Mouse (Mus musculus): ENCODE data around the gene Trmt112. TPM values are rescaled to one million over a fixed set of nuclear protein-coding genes. Genes with fewer than 3 reads are reported as not detected.

Gene Trmt112
- polyA plus RNA-seq, 2 experiments from 2014 or later = 214 to 232 TPM

DNA sequence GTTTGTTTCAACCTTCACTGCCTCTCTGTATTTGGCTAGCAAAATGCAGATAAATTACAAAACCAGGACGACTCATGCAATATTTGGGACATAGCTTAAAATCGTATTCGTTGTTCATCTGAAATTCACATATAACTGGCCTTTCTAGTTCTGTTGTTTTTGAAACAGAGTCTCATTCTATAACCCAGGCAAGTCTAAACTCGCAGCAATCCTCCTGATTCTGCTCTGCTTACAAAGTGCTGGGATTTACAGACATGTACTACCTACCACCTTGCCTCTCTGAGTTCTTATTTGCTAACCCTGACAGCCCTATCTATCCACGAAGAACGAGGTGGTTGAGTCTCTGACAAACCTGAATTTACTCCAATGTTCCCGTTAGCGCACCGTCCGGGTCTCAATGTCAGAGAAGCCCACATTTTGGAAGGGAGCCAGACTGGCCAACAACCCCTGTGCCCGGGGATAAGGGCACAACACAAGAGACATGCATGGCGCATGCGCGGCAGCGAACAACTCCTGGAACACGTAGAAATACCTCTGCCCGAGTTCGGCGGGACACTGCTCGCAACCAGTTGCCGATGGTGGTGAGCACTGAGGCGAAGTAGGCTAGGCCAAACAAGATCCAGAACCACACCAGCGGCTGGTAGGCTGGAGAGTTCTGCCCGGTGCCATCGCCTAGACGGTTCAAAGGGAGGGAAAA is 17.2 kb downstream of the Trmt112 start:
- ATAC-seq = no peak

DNA sequence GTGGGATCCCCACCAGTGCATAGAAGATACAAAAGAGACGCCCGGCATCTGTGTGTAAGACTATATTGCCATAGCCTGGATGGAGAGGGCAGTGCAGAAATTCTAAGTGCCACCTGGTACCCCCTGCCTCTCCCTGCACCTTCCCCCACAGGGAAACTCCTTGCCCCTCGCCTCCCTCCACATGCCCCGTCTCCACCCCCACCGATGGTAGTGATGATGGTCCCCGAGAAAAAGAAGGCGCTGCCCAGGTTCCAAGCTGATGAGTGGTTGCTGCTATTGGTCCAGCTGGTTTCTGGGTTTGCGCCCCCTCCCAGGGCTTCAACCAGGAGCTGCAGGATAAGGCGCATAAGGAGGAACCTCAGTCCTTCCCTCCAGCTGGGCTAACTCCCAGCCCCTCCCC is 18.6 kb downstream of the Trmt112 start:
- ATAC-seq = no peak

- ATAC-seq = no peak
Observed at GRCm38 (mm10) chr19:6931002-6931401, 21.5 kb downstream of the Trmt112 start.

DNA sequence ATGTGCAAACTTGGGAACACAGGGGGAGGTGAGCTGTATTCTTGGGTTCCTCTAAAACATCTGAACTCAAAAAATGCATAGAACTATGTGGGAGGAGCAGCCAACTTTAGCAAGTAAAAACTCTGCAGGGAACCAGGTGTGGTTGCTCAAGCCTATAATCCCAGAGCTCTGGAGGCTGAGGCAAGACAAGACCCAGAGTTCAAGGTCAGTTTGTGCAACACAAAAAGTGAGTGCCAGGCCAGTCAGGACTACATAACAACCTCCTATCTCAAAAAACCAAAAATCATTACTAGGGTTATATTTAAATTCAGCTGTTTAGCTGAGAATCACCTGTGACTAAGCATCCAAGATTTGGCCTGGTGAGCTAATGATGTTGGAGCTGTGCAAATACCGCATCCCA is 22.5 kb downstream of the Trmt112 start:
- ATAC-seq = no peak

- ATAC-seq = no peak
Observed at GRCm38 (mm10) chr19:6933102-6933435, 23.6 kb downstream of the Trmt112 start.

- no peak for ATAC-seq
Observed at GRCm38 (mm10) chr19:6933436-6934194, 24.1 kb downstream of the Trmt112 start.

DNA sequence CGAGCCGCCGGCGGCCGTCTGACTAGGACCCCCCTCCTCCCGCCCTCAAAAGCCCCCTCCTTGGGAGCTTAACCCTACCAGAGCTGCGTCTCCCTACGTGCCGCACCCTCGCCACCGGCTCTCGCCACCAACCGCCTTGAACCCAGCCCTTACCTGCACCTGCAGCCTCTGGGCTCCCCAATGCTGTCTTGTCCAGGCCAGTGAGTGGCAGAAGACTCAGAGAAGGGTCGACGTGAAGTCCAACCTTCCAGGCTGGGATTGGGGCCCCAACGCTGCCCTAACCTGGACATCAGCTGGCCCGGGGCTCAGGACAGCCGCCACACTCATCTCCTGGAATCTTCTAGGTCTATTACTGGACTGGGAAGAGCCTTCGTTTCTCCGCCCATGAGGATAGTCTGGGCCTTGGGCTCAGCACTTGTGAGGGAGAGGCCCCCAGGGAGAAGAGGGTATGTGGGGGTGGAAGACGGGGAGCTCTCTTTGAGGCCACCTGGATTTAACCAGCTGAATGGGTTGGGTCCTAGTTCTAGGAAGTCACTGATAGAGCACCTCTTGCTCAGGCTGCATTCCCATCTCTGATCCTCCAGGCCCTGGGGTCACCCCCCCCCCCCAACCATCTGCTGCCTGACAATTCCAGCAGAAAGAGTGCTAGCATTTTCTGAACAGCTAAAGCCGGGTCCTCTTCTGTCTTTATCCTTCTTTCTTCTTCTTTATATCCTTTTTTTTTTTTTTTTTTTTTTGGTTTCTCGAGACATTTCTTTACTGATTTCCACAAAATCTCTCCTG is 24.9 kb downstream of the Trmt112 start, which contains the start of gene Kcnk4:
Kcnk4 (minus strand) TSS at position 321 of the 783 bp plus-strand sequence.
- no peak for ATAC-seq

DNA sequence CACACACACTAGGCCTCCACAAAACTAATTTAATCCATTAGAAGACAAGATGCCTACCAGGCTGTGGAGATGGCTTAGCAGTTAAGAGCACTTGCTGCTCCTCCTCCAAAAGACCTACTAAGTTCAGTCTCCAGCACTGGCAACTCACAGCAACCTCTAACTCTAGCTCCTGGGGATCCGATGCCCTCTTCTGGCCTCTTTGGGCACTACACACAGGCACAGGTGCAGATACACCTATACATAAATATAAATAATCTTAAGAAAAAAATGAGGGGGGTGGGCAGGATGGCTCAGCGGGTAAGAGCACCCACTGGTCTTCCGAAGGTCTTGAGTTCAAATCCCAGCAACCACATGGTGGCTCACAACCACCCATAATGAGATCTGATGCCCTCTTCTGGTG is 26.8 kb downstream of the Trmt112 start:
- no peak for ATAC-seq

DNA sequence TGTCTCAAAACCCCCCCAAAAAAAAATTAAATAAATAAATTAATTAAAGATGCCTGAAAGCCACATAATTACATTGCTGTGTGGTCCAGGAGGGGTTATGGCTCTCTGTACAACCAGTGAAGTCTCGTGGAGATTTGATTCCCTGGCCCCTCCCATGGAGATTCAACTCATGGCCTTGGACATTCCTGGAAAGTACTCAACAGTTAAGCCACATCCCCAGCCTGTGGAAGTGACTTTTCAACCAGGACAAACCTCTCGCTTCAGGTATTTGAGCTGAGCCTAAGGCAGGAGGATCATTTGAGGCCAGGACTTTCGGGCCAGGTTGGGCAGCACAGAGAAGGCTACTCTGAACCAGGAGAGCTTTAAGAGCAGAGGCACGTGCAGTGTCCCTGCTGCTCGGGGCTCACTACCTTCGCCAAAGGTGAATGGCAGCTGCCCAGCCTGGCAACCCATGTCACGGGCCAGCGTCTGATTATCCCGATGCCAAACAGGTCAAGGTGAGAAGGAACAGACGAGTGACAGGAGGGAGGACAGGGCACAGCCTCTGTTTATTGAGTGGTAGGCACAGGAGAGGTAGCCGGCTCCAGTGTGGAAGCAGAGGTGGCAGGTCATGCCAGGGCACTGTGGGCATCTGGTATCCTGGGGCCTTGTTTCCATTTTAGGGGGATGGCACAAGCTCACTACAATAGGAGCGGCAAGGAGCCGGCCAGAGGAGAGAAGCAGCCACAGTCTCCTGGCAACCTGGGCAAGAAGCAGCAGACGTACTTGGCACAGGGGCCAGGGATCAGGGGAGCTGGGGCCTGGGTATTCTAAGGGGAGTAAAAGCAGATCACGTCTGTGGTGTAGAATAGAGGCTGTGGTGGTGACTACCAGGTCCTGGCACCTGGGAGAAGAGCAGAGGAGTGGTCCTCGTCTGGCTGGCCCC is 28.3 kb downstream of the Trmt112 start:
- ATAC-seq = no peak

- no peak for ATAC-seq
Observed at GRCm38 (mm10) chr19:6939106-6940002, 29.9 kb downstream of the Trmt112 start.

DNA sequence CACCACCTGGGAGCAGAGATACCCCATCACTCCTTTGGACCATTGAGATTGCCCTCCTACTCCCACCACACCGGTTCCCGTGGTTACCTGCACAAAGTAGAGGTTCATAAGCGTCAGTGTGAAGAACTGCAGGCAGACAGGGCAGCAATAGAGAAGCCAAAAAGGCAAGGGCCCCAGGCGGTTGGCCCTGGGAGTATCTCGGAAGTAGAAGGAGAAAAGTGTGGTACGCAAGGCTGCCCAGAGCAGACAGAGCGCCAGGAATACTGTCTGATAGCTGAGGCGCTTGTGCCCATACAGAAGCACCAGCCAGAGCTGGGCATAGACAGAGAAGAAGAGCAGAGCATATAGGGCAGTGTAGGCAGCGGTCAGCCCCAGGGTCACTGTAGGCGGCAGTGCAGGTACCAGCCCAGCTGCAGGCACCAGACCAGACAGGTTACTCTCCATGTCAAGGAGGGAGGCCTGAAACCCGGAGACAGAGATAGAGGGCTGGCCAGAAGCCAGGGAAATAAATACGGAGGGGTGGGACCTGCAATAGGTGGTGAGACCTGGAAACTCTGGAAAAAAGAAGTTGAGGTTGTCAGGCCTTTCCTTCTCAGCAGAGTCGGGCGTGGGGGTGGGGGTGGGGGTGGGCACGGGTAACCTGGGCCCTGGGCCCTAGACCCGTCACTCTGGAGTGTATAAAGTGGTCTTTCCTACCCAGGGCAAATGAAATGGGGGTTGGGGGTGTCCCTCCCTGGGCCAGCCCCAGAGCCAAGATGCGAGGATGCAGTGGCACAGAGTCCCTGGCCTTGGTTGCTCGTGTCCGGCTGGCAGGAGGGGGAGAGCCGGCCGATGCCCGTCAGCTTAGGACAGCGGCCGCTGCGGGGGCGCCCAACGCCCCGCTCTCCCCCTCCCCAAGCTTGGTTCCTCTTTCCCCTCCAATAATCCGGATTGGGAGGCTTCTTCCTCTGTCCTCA is 31.2 kb downstream of the Trmt112 start:
- no peak for ATAC-seq

DNA sequence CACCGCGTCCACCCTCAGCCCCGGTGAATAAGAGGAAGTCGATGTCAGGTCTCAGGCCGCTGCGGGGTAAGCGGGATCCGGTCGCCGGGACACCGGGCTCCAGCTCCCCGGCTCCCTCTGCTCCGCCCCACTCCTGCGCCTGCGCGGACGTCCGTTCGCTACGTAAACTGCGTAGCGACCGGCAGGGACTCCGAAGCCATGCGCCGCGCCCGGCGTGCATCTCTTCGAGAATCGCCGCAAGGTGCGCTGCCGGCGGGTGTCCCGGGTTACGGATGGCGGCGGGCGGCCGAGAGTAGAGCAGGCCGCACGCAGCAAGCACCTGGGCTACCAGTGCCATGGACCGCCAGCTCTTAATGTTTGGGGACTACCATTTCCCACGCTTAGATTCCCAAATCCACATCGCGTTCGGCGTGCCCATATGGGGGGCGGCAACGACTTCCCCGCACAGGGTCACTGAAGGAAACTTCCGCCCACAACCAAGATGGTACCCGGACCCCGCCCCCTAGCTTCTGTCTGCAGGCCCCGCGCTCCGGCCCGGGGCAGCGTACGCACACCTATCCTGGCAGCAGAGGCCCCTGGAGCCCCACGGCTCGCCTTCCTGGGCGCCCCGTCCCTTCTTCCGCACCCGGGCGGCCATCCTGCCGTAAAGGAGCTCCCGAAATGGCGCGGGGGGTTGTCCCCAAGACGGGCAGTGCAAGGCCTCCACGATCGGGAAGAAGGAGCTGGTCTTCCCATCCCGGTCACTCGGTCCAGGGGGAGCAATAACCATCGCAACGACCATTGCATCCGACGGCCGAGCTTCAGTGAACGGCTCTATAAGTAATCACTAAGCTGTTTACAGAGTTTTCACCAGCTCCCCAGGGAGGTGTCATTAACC is 32.1 kb downstream of the Trmt112 start, which contains the start of gene Bad:
Bad (plus strand) TSS at position 490 of the 877 bp plus-strand sequence.
- peak; percentile 72 for ATAC-seq

DNA sequence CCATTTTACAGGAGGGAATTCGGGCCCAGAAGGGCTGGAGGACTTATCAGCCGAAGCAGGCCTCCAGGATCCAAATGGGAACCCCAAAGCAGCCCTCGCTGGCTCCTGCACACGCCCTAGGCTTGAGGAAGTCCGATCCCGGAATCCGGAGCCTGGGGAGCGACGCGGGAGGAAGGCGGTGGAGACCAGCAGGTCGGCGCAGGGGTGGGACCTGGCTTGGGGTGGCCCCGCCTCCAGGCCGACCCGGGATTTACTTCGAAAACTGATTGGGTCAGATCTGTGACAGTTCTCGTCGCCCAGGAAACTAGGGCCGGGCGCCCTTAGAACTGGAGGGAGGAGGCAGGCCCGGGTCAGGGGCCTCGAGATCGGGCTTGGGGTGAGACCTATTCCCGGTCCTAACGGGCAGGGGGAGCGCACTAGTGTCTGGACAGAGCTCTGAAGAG is 32.8 kb downstream of the Trmt112 start, which contains the start of gene Gpr137:
Gpr137 (minus strand) TSS at position 232 of the 443 bp plus-strand sequence.
- ATAC-seq = peak; percentile 87

DNA sequence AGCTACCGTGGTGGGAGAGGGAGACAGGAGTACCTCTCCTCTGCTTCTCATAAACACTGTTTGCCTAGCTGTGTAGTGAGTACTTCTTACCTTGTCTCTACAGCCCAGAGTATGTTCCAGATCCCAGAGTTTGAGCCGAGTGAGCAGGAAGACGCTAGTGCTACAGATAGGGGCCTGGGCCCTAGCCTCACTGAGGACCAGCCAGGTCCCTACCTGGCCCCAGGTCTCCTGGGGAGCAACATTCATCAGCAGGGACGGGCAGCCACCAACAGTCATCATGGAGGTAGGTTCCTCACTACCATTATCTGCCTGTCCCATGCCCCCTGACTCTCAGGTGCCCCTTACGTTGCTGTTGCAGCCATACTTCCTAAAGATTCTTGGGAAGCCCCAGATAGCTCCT is 33.3 kb downstream of the Trmt112 start:
- no peak for ATAC-seq

DNA sequence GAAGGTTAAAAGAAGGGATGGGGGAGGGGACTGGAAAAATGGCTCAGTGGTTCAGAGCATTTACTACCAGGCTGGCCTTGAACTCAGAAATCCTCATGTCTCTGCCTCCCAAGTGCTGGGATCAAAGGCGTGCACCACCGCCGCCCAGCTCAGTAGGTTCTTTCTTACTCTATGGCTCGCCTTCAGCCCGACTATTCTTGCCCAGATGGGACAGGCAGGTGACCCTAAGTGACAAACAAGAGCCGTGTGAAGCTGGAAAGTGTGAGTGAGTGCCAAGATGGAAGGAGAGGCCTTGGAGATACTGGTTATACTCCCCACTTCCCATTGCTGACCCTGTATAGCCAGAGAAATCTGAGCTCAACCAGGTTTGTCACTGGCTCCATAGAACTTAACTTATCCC is 34.2 kb downstream of the Trmt112 start:
- no peak for ATAC-seq

- ATAC-seq = no peak
Observed at GRCm38 (mm10) chr19:6947742-6948141, 38.2 kb downstream of the Trmt112 start.

DNA sequence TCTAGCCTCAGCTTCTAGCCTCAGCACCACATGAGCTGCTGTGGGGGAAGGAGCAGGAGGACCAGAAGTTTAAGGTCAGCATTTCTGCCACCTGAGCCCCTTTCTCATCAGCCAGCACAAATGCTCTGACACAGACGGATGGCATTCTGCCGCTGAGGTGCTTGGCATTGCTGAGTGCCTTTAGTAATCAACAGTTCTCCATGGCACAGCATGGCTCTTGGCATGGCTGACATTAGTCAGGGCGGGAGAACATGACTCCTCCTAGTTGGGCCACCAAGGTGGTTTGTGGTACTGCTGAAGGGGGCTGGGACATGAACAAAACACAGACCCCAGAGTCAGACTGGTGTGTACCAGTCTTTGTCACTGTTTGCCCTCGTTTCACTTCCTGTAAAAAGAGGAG is 38.7 kb downstream of the Trmt112 start:
- no peak for ATAC-seq

DNA sequence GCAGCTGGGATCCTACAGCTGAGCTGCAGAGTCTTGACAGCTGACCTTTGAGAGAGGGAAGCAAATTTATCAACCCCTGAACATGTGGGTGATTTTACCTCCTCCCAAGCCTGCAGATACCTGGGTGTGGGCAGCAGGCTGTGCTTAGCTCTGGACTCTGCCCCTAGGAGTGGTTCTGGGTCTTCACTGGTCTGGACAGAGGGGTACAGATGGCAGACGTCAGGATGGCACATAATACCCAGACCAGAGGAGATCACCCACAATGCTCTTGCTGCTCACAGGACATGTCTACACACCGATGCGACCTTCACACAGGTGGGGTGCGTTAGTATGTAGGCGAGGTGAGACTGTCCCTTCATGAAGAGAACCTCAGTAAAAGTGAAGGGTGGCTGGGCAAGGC is 40.0 kb downstream of the Trmt112 start:
- no peak for ATAC-seq

- no peak for ATAC-seq
Observed at GRCm38 (mm10) chr19:6949951-6950350, 40.5 kb downstream of the Trmt112 start.
